Mouse (Mus musculus) limb, embryonic 10.5 days (tissue): ENCODE data around the gene Psg22. TPM values are rescaled to one million over a fixed set of nuclear protein-coding genes. Genes with fewer than 3 reads are reported as not detected.
"Not testable (repeated sequence)": the region's sequence is repeated elsewhere in the genome, so short reads cannot be mapped to it uniquely, and the experiment has no call there.

Experiments used
- DNase-seq: peaks from one replicate; pipeline ENCODE4 v3.0.0-alpha.2; 2017; ENCODE audit warnings: low spot score
- H3K27ac ChIP-seq: fragments of 300-500 bp; sonication (generic); 2 replicates; pipeline ENCODE4 v1.5.1; 2016; ENCODE audit warnings: mild to moderate bottlenecking
- H3K27me3 ChIP-seq: fragments of 300-500 bp; sonication (generic); 2 replicates; pipeline ENCODE4 v1.6.1; 2016; ENCODE audit warnings: low read depth, mild to moderate bottlenecking; ENCODE audit not compliant: poor library complexity, severe bottlenecking
- H3K36me3 ChIP-seq: fragments of 300-500 bp; sonication (generic); 2 replicates; pipeline ENCODE4 v1.6.1; 2016; ENCODE audit warnings: mild to moderate bottlenecking, moderate library complexity
- H3K4me1 ChIP-seq: fragments of 300-500 bp; sonication (generic); 2 replicates; pipeline ENCODE4 v1.6.1; 2016
- H3K4me3 ChIP-seq: fragments of 300-500 bp; sonication (generic); 2 replicates; pipeline ENCODE4 v1.5.1; 2016; ENCODE audit warnings: mild to moderate bottlenecking, moderate library complexity
- H3K9me3 ChIP-seq: fragments of 300-500 bp; sonication (generic); replicated peaks from 2 replicates; pipeline ENCODE4 v1.6.1; 2016; ENCODE audit warnings: mild to moderate bottlenecking
- WGBS: fragments of 180-500 bp; shearing (Covaris S2); methylation state at CpG from one replicate; pipeline ENCODE4 v1.1.7; 2016; 5-methylcytosine and 5-hydroxymethylcytosine counted together
- polyA plus RNA-seq: library from polyadenylated mRNA; unstranded; fragments of >200 nt; fragmentation: Nextera tagmentation; extraction: Ambion mirVana; gene quantifications from 2 replicates; pipeline ENCODE4 v1.2.1, GENCODE M21; 2016

The Psg22 gene
- not detected in 2 replicates for polyA plus RNA-seq

- no peaks in the 10 kb centered on the region for H3K36me3 ChIP-seq
- H3K4me1 ChIP-seq: no peaks in the 10 kb centered on the region
- no peak for DNase-seq
- no peak within 1 kb of the TSS for H3K4me3 ChIP-seq
- no peaks in the 10 kb centered on the region for H3K9me3 ChIP-seq
- 42% methylated on average over 2 of the region's 2 CpGs for WGBS
- no peak within 1 kb of the TSS for H3K27ac ChIP-seq
- H3K27me3 ChIP-seq: no peaks in the 10 kb centered on the region
Observed at GRCm38 (mm10) chr7:18717790-18718189, at the start of gene Psg22. Gene Psg22, plus strand, starts transcription at chr7:18718090.

GRCm38 (mm10) chr7:18679772-18680171 lies 38.1 kb upstream of the Psg22 start:
- no peak overlapping the region for H3K27ac ChIP-seq
- H3K27me3 ChIP-seq: no peaks in the 10 kb centered on the region
- no peaks in the 10 kb centered on the region for H3K36me3 ChIP-seq
- no peaks in the 10 kb centered on the region for H3K4me1 ChIP-seq
- 53% methylated on average over 2 of the region's 2 CpGs for WGBS
- peak; percentile 33 for DNase-seq
- H3K9me3 ChIP-seq: no peaks in the 10 kb centered on the region
- H3K4me3 ChIP-seq: no peak overlapping the region

GRCm38 (mm10) chr7:18685586-18685985 lies 32.3 kb upstream of the Psg22 start:
- no peak overlapping the region for H3K4me3 ChIP-seq
- no peak overlapping the region for H3K27ac ChIP-seq
- no peaks in the 10 kb centered on the region for H3K27me3 ChIP-seq
- no peaks in the 10 kb centered on the region for H3K4me1 ChIP-seq
- H3K36me3 ChIP-seq: no peaks in the 10 kb centered on the region
- no peaks in the 10 kb centered on the region for H3K9me3 ChIP-seq
- no peak for DNase-seq

GRCm38 (mm10) chr7:18686085-18686484 lies 31.8 kb upstream of the Psg22 start, which contains the start of gene Psg20:
Gene Psg20, minus strand, starts transcription at chr7:18686185.
- DNase-seq: no peak
- no peaks in the 10 kb centered on the region for H3K4me1 ChIP-seq
- no peaks in the 10 kb centered on the region for H3K27me3 ChIP-seq
- no peak within 1 kb of the TSS for H3K27ac ChIP-seq
- H3K4me3 ChIP-seq: no peak within 1 kb of the TSS
- 81% methylated on average over 2 of the region's 2 CpGs for WGBS
- H3K9me3 ChIP-seq: no peaks in the 10 kb centered on the region
- no peaks in the 10 kb centered on the region for H3K36me3 ChIP-seq

DNA sequence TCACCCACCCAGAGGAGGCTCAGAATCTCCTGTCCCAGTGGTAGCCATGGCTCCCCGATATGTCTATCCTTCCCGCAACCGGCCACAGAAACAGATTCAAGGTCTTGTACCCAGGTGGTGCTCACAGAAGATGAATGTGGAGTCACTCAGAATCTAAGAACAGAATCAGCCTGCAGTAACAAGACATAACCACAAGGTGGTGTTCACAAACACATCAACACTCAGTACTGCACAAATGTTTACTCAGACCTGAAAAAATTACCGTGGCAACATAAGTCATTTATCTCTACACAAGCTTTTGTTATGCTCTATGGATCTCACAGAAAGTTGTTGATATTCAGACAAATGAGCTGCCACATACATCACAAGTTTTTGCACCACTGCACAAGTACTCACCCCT lies 7.6 kb upstream of the Psg22 start:
- not testable (repeated sequence) for H3K27me3 ChIP-seq, DNase-seq, H3K9me3 ChIP-seq, H3K4me3 ChIP-seq, H3K36me3 ChIP-seq, H3K4me1 ChIP-seq, H3K27ac ChIP-seq
- WGBS: 83% methylated on average over 4 of the region's 4 CpGs

- 81% methylated on average over 1 of the region's 1 CpGs for WGBS
Observed at GRCm38 (mm10) chr7:18710846-18711245, 7.0 kb upstream of the Psg22 start.

GRCm38 (mm10) chr7:18715546-18715945 lies 2.3 kb upstream of the Psg22 start:
- H3K27me3 ChIP-seq: no peaks in the 10 kb centered on the region
- H3K27ac ChIP-seq: no peak overlapping the region
- WGBS: 86% methylated on average over 4 of the region's 4 CpGs
- no peak overlapping the region for H3K4me3 ChIP-seq
- no peaks in the 10 kb centered on the region for H3K4me1 ChIP-seq
- H3K9me3 ChIP-seq: no peaks in the 10 kb centered on the region
- DNase-seq: no peak
- no peaks in the 10 kb centered on the region for H3K36me3 ChIP-seq

More at GRCm38 (mm10) chr7:18710846-18711245, 7.0 kb upstream of the Psg22 start:
- no peaks in the 10 kb centered on the region for H3K4me1 ChIP-seq
- H3K27me3 ChIP-seq: no peaks in the 10 kb centered on the region
- no peak overlapping the region for H3K4me3 ChIP-seq
- H3K27ac ChIP-seq: no peak overlapping the region
- H3K9me3 ChIP-seq: 0 out of 2 replicates have a peak, but pooled peaks cover under 1% of the 10 kb centered on the region
- no peaks in the 10 kb centered on the region for H3K36me3 ChIP-seq
- DNase-seq: no peak

DNA sequence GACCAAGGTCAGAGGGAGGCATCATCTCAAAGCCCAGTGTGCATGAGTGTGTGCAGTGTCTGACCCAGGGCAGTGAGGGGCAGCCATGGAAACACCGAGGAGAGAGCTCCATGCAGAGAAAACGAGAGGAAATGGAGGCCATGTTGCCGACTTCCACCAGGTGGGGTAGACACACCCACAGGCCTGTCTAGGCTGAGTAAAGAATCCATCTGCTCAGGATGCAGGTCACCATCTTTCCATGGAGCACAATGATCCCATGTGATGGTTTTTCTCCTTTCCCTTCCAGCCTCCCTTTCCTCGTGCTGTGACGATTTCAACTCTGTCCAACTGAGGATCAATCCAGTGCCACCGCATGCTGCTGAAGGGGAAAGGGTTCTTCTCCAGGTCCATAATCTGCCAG lies 6.1 kb downstream of the Psg22 start:
- no peak for DNase-seq
- no peaks in the 10 kb centered on the region for H3K36me3 ChIP-seq
- WGBS: 91% methylated on average over 6 of the region's 6 CpGs
- no peak overlapping the region for H3K27ac ChIP-seq
- H3K9me3 ChIP-seq: no peaks in the 10 kb centered on the region
- no peaks in the 10 kb centered on the region for H3K4me1 ChIP-seq
- no peak overlapping the region for H3K4me3 ChIP-seq
- H3K27me3 ChIP-seq: no peaks in the 10 kb centered on the region

DNA sequence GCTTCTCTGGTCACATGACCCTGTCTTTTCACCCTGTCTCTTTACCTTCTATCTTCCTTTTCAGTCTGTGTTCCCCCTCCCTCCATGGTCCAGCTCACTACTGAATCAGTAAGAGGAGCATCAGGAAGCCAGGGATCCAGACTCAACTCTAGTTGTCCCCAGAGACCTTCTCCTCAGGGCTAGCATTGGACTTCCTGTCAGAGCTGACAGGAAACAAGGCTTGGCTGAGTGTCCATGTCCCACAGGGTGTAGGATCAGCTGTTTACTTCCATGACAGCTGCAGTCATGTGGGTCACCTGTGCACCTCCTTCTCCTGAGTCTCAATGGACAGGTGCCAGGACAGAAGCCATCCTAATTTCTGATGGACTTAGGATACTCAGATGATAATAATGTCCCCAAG lies 8.0 kb downstream of the Psg22 start:
- H3K4me3 ChIP-seq, H3K9me3 ChIP-seq, H3K27me3 ChIP-seq, DNase-seq, H3K36me3 ChIP-seq, H3K27ac ChIP-seq, H3K4me1 ChIP-seq: not testable (repeated sequence)

DNA sequence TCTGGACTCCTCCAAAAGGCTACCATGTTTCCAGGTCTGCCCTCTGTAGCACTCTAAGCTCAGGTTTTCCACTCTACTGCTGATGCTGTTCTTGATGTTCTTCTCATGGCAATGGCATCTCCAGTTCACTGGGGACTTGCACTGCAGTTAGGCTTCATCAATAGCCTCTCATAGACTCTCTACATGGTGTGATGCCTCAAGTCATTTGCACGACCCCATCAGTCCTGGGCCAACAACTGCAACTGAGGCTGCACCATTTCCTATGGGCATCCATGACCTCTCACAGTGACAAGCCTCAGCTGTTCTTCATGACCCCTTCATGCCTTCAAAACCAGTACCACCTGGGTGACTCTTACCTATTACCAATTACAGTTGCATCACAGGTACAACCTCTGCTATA lies 10.5 kb downstream of the Psg22 start:
- peak; percentile 13 for DNase-seq
- H3K4me1 ChIP-seq: no peaks in the 10 kb centered on the region
- WGBS: 86% methylated on average over 1 of the region's 1 CpGs
- H3K36me3 ChIP-seq: no peaks in the 10 kb centered on the region
- no peak overlapping the region for H3K4me3 ChIP-seq
- no peaks in the 10 kb centered on the region for H3K9me3 ChIP-seq
- H3K27ac ChIP-seq: no peak overlapping the region
- no peaks in the 10 kb centered on the region for H3K27me3 ChIP-seq

GRCm38 (mm10) chr7:18733111-18733510 lies 15.2 kb downstream of the Psg22 start:
- H3K4me3 ChIP-seq: no peak overlapping the region
- H3K9me3 ChIP-seq: no peaks in the 10 kb centered on the region
- no peak overlapping the region for H3K27ac ChIP-seq
- H3K27me3 ChIP-seq: no peaks in the 10 kb centered on the region
- H3K36me3 ChIP-seq: no peaks in the 10 kb centered on the region
- no peaks in the 10 kb centered on the region for H3K4me1 ChIP-seq
- DNase-seq: peak; percentile 11

DNA sequence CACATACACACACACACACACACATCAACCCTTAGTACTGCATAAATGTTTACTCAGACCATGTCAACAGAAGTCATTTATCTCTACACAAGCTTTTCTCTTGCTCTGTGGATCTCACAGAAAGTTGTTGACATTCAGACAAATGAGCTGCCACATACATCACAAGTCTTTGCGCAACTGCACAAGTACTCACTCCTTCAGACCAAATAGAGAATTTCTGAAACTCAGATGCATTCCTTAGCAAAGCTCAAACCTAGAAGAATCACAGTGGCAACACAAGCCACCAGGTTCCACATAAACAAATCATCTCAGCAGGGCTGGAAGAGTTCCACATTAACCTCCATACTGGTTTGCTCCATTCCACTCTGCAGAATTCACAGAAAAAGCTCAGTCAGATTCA lies 16.6 kb downstream of the Psg22 start:
- WGBS: 88% methylated on average over 1 of the region's 1 CpGs
- no peak for DNase-seq
- Histone ChIP-seq H3K27ac (no peak overlapping the region), H3K9me3 (no peaks in the 10 kb centered on the region), H3K36me3 (no peaks in the 10 kb centered on the region), H3K4me3 (no peak overlapping the region), H3K27me3 (no peaks in the 10 kb centered on the region), H3K4me1 (no peaks in the 10 kb centered on the region)

- Histone ChIP-seq H3K27ac (no peak overlapping the region), H3K4me3 (peak overlapping the region; percentile 40), H3K4me1 (peaks cover 5% of the 10 kb centered on the region), H3K27me3 (peaks cover 30% of the 10 kb centered on the region), H3K9me3 (no peaks in the 10 kb centered on the region), H3K36me3 (no peaks in the 10 kb centered on the region)
- DNase-seq: peak; percentile 41
- WGBS: 10% methylated on average over 20 of the region's 20 CpGs
Observed at GRCm38 (mm10) chr7:18746189-18746860, 28.4 kb downstream of the Psg22 start.

DNA sequence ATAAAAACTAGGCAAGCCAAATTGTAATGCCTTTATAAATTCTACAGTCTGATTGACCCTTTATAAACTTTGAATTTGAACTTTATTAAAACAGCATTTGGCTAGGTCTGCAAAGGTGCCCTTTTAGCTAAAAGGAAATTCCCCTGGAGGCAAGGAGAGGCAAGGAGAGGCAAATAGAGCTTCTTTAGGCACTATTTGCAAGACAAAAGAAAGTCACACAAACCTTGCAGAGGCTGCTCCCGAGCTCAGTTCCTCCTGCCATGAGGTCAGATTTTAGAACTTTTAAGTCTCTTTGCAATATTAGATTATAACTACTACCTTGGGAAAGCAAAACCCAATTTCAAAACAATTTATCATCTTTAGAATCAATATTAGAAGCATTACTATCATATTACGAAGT lies 29.5 kb downstream of the Psg22 start:
- not testable (repeated sequence) for DNase-seq
- peaks cover 30% of the 10 kb centered on the region for H3K27me3 ChIP-seq

More for the DNA sequence above, 29.5 kb downstream of the Psg22 start:
- H3K4me1 ChIP-seq, H3K4me3 ChIP-seq, H3K9me3 ChIP-seq, H3K27ac ChIP-seq, H3K36me3 ChIP-seq: not testable (repeated sequence)
- WGBS: 49% methylated on average over 2 of the region's 2 CpGs
